Mouse (Mus musculus) right cerebral cortex, postnatal 4 days (tissue): ENCODE data around the gene Olfr782.
"Not testable (repeated sequence)": the region's sequence is repeated elsewhere in the genome, so short reads cannot be mapped to it uniquely, and the experiment has no call there.

Experiments used
- DNase-seq: peaks from one replicate; pipeline ENCODE4 v3.0.0-alpha.2; 2022

Gene Olfr782

DNA sequence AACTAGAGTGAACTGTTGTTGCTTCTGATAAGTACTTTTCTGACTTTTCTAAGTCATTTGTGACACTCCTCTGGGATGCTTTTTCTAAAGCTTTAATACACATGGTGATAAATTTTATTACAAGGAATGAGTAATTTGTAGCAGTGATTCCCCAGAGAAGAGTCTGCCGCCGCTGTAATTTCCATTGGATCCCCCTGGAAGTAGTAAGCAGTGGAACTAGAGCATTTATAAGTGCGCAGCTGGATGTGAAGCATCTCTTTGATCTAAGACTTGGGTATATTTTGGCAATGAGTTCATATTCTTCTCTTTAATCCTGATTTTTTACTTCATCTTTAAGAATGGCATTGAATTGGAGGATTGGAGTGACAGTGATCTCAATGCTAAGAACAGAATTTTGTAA lies at the start of gene Olfr782:
Olfr782 (plus strand) TSS at position 301 of the 400 bp plus-strand sequence.
- DNase-seq, result no peak

GRCm38 (mm10) chr10:129312973-129313372 lies 35.7 kb upstream of the Olfr782 start:
- not testable (repeated sequence) for DNase-seq

- DNase-seq, result not testable (repeated sequence)
These were observed 35.1 kb upstream of the Olfr782 start for GRCm38 (mm10) chr10:129313521-129313920.

DNA sequence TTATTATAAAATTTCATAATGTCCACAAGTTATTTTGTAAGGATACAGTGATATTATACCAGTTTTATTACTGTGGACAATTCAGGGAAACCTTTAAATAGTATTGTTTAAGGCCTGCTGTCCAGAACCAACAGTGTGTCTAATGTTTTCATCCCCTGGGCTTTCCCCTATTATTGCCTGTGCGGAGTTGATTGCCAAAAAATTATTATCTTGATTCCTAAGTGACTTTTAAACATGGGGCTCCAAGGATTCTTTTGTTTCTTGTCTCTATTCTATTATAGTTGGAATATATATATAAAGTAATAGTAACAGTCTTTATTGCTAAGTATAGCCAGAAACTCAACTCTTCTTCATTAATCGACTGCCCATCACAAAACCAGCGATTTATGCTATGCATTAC lies 30.8 kb upstream of the Olfr782 start, which contains the start of gene Olfr780:
Olfr780 (plus strand) TSS at position 301 of the 400 bp plus-strand sequence.
- no peak for DNase-seq

DNA sequence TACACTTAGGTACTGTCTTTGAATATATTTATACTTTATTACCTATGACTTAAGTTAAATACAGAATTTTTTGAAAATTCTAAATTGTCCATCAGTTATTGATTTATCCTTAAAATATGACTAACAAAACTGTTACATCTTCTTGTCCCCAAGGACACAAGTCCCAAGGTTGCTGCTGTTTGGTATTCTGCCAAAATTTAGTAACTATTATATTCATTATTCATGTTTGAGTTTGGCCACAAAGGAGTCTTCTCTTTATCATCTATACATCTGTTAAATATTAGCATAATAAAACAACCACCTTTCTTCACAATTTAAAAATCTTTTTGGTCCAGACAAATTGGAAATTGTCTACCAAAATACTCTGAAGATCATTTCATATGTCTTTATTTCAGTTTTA lies 20.1 kb upstream of the Olfr782 start, which contains the start of gene Olfr781:
Olfr781 (plus strand) TSS at position 301 of the 400 bp plus-strand sequence.
- DNase-seq, result no peak

DNA sequence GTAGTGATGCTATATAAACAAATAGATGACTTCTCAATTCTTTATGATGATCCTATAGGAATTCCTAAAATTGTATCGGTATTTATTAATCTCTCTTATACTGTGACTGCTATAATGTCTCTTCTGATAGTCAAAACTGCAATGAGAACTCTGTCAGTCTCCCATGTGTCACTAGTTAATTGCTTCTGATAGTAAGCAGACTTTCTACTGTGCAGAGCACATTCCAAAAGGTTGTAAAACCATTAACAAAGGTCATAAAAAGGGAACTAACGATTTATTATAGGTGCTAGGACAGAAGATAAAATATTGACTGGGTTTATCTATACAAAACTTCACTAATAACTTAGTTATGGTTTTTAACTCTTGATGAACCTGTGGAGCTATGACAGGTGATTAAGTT lies 3.8 kb downstream of the Olfr782 start:
- DNase-seq, result not testable (repeated sequence)

DNA sequence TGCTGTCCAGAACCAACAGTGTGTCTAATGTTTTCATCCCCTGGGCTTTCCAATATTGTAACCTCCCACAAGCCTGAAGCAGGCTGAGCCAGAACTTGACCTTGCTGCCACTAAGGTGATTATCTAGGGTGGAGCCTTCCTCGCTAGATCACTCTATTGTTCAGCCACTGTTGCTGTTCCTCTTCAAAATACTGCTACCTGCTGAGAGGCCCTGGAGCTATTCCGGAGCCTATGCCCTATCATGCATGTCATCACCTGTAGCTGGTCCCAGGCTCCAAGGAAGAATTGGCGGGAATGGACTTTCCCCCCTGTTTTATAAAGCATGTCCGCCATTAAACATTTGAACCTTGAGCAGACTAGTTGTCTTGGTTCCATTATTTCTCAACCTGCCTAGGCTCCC lies 7.8 kb downstream of the Olfr782 start:
- DNase-seq, result not testable (repeated sequence)

DNA sequence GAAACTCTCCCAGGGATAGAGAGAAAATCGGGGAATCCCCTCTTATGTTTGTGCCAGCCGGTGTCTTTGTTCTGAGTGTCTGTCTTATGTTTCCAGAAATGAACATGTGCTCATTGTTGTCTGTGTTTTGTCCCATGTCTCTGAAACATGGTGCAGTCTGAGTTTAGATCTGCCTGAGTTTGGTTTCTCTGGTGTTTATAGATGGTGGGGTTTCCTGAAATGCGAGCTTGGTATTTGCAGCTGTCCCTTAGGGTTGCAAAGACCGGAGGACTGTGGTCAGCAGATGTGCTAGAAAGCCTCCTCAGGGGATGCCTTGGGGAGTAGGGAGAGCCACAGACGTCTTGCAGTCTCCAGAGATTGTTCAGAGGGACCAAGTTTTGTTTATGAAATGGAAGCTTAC lies 8.7 kb downstream of the Olfr782 start:
- no peak for DNase-seq

DNA sequence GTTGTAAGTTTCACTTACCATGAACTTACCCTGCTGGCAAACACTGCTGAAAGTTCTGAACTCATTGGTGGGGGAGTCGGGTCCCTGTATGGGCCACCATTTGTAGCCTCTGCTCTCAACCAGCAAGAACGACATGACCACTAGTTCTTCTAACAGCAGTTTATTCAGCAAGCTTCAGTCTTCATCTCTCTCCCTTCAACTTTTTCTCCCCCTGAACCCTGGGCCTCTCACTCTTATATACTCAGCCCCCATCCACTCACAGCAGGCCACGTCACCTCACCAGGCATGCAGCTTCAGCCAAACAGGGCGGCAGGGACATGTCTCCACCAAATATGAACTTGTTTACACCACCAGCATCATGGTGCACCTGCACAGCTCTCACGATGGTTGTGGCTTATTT lies 25.4 kb downstream of the Olfr782 start:
- DNase-seq, result not testable (repeated sequence)

DNA sequence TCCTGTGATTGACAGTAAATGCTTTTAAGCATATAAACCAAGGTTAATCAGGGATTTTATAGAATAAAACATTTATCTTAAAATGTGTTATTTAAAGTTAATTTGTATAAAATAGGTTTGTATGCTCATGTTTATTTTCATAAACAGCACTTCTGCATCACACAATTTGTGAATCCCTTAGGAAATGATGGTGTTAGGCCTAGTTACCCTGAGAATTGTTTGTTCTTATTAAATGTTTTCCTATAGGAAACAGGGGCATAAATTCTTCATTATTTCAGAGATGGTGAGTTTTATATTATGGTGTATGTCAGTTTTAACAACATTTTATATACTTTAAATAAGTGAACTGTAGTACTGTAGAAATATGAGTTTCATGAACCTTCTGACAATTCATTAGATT lies 35.1 kb downstream of the Olfr782 start, which contains the start of gene Olfr784:
Olfr784 (plus strand) TSS at position 301 of the 400 bp plus-strand sequence.
- DNase-seq, result no peak

DNA sequence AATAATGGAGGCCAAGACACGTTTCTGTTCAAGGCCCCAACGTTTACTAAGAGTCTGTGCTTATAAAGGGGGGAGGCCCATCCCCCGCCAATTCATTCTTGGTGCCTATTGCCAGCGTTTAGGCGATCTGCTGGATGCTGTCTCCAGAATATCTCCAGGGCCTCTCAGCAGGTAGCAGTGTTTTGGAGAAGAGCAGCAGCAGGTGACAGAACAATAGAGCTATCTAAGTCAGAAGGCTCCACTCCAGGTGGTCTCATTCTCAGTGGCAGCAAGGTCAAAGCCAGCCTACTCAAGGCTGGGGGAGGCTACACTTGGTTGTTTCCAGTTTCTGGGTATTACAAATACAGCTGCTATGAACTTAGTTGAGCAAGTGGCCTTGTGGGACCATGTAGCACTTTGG lies 52.2 kb downstream of the Olfr782 start:
- no peak for DNase-seq
